Mouse (Mus musculus): ENCODE data around the gene Snd1. TPM values are rescaled to one million over a fixed set of nuclear protein-coding genes. Genes with fewer than 3 reads are reported as not detected.

The Snd1 gene
- polyA plus RNA-seq, 1 experiment from 2014 or later: 113 TPM

- Histone ChIP-seq H3K27ac (ENCODE audit: low read length) (no peak overlapping the region), H3K4me3 (ENCODE audit: low read depth, low read length) (no peak overlapping the region), H3K4me2 (replicated peaks; ENCODE audit: low read depth, low read length) (no peak overlapping the region), H3K27me3 (ENCODE audit: control insufficient read depth, insufficient read depth, low read length) (no peaks in the 10 kb centered on the region), H3K9ac (replicated peaks; ENCODE audit: low read depth, low read length) (no peak overlapping the region), H3K4me1 (ENCODE audit: control insufficient read depth, insufficient read depth, low read length) (no peaks in the 10 kb centered on the region), H3K36me3 (ENCODE audit: control insufficient read depth, insufficient read depth, low read length) (peaks cover 17% of the 10 kb centered on the region), H3K9me3 (ENCODE audit: control insufficient read depth, low read depth, low read length) (no peaks in the 10 kb centered on the region)
- ATAC-seq (ENCODE audit: insufficient number of reproducible peaks, insufficient read depth, low FRiP score, low read depth): no peak
- WGBS: 71% methylated on average over 10 of the region's 10 CpGs
Measured at GRCm38 (mm10) chr6:28537851-28538527, 63.0 kb downstream of the Snd1 start.

- H3K27me3 ChIP-seq (ENCODE audit: control insufficient read depth, insufficient read depth, low read length): no peaks in the 10 kb centered on the region
- peaks cover 20% of the 10 kb centered on the region for H3K36me3 ChIP-seq (ENCODE audit: control insufficient read depth, insufficient read depth, low read length)
- H3K27ac ChIP-seq (ENCODE audit: low read length): no peak overlapping the region
- no peaks in the 10 kb centered on the region for H3K4me1 ChIP-seq (ENCODE audit: control insufficient read depth, insufficient read depth, low read length)
- H3K4me3 ChIP-seq (ENCODE audit: low read depth, low read length): no peak overlapping the region
- no peak for ATAC-seq (ENCODE audit: insufficient number of reproducible peaks, insufficient read depth, low FRiP score, low read depth)
- WGBS: 70% methylated on average over 6 of the region's 6 CpGs
- H3K9me3 ChIP-seq (ENCODE audit: control insufficient read depth, low read depth, low read length): no peaks in the 10 kb centered on the region
- no peak overlapping the region for H3K9ac ChIP-seq (replicated peaks; ENCODE audit: low read depth, low read length)
- no peak overlapping the region for H3K4me2 ChIP-seq (replicated peaks; ENCODE audit: low read depth, low read length)
Measured at GRCm38 (mm10) chr6:28542298-28542701, 67.4 kb downstream of the Snd1 start.

- no peak for ATAC-seq (ENCODE audit: insufficient number of reproducible peaks, insufficient read depth, low FRiP score, low read depth)
- Histone ChIP-seq H3K9me3 (ENCODE audit: control insufficient read depth, low read depth, low read length) (no peaks in the 10 kb centered on the region), H3K9ac (replicated peaks; ENCODE audit: low read depth, low read length) (no peak overlapping the region), H3K36me3 (ENCODE audit: control insufficient read depth, insufficient read depth, low read length) (peaks cover 30% of the 10 kb centered on the region), H3K4me1 (ENCODE audit: control insufficient read depth, insufficient read depth, low read length) (no peaks in the 10 kb centered on the region), H3K27ac (ENCODE audit: low read length) (no peak overlapping the region), H3K4me2 (replicated peaks; ENCODE audit: low read depth, low read length) (no peak overlapping the region), H3K27me3 (ENCODE audit: control insufficient read depth, insufficient read depth, low read length) (no peaks in the 10 kb centered on the region), H3K4me3 (ENCODE audit: low read depth, low read length) (no peak overlapping the region)
- WGBS: 93% methylated on average over 2 of the region's 2 CpGs
Measured at GRCm38 (mm10) chr6:28546943-28547342, 72.0 kb downstream of the Snd1 start.

- no peak for ATAC-seq (ENCODE audit: insufficient number of reproducible peaks, insufficient read depth, low FRiP score, low read depth)
- Histone ChIP-seq H3K27ac (ENCODE audit: low read length) (no peak overlapping the region), H3K4me1 (ENCODE audit: control insufficient read depth, insufficient read depth, low read length) (no peaks in the 10 kb centered on the region)
Measured at GRCm38 (mm10) chr6:28549374-28549773, 74.4 kb downstream of the Snd1 start.

GRCm38 (mm10) chr6:28550255-28551004 lies 75.5 kb downstream of the Snd1 start:
- 77% methylated on average over 7 of the region's 7 CpGs for WGBS

More at GRCm38 (mm10) chr6:28549374-28549773, 74.4 kb downstream of the Snd1 start:
- Histone ChIP-seq H3K9me3 (ENCODE audit: control insufficient read depth, low read depth, low read length) (no peaks in the 10 kb centered on the region), H3K4me2 (replicated peaks; ENCODE audit: low read depth, low read length) (no peak overlapping the region), H3K9ac (replicated peaks; ENCODE audit: low read depth, low read length) (no peak overlapping the region), H3K4me3 (ENCODE audit: low read depth, low read length) (no peak overlapping the region), H3K36me3 (ENCODE audit: control insufficient read depth, insufficient read depth, low read length) (peaks cover 30% of the 10 kb centered on the region), H3K27me3 (ENCODE audit: control insufficient read depth, insufficient read depth, low read length) (no peaks in the 10 kb centered on the region)
- 89% methylated on average over 2 of the region's 2 CpGs for WGBS

GRCm38 (mm10) chr6:28554470-28554869 lies 79.5 kb downstream of the Snd1 start:
- no peak overlapping the region for H3K4me2 ChIP-seq (replicated peaks; ENCODE audit: low read depth, low read length)
- no peak overlapping the region for H3K9ac ChIP-seq (replicated peaks; ENCODE audit: low read depth, low read length)
- no peaks in the 10 kb centered on the region for H3K9me3 ChIP-seq (ENCODE audit: control insufficient read depth, low read depth, low read length)
- peaks cover 2% of the 10 kb centered on the region; the same call in 1 of the 2 replicates for H3K36me3 ChIP-seq (ENCODE audit: control insufficient read depth, insufficient read depth, low read length)
- H3K4me3 ChIP-seq (ENCODE audit: low read depth, low read length): no peak overlapping the region
- 100% methylated on average over 1 of the region's 1 CpGs for WGBS
- H3K27me3 ChIP-seq (ENCODE audit: control insufficient read depth, insufficient read depth, low read length): no peaks in the 10 kb centered on the region
- ATAC-seq (ENCODE audit: insufficient number of reproducible peaks, insufficient read depth, low FRiP score, low read depth): no peak
- no peak overlapping the region for H3K27ac ChIP-seq (ENCODE audit: low read length)
- H3K4me1 ChIP-seq (ENCODE audit: control insufficient read depth, insufficient read depth, low read length): no peaks in the 10 kb centered on the region

More at GRCm38 (mm10) chr6:28550255-28551004, 75.5 kb downstream of the Snd1 start:
- Histone ChIP-seq H3K27me3 (ENCODE audit: control insufficient read depth, insufficient read depth, low read length) (no peaks in the 10 kb centered on the region), H3K27ac (ENCODE audit: low read length) (no peak overlapping the region), H3K4me3 (ENCODE audit: low read depth, low read length) (no peak overlapping the region), H3K9me3 (ENCODE audit: control insufficient read depth, low read depth, low read length) (no peaks in the 10 kb centered on the region), H3K4me2 (replicated peaks; ENCODE audit: low read depth, low read length) (no peak overlapping the region), H3K36me3 (ENCODE audit: control insufficient read depth, insufficient read depth, low read length) (peaks cover 28% of the 10 kb centered on the region), H3K9ac (replicated peaks; ENCODE audit: low read depth, low read length) (no peak overlapping the region), H3K4me1 (ENCODE audit: control insufficient read depth, insufficient read depth, low read length) (no peaks in the 10 kb centered on the region)
- ATAC-seq (ENCODE audit: insufficient number of reproducible peaks, insufficient read depth, low FRiP score, low read depth): no peak

GRCm38 (mm10) chr6:28555002-28555401 lies 80.1 kb downstream of the Snd1 start:
- ATAC-seq (ENCODE audit: insufficient number of reproducible peaks, insufficient read depth, low FRiP score, low read depth): no peak
- no peak overlapping the region for H3K27ac ChIP-seq (ENCODE audit: low read length)
- 67% methylated on average over 6 of the region's 6 CpGs for WGBS
- no peaks in the 10 kb centered on the region for H3K27me3 ChIP-seq (ENCODE audit: control insufficient read depth, insufficient read depth, low read length)
- H3K4me1 ChIP-seq (ENCODE audit: control insufficient read depth, insufficient read depth, low read length): no peaks in the 10 kb centered on the region
- no peaks in the 10 kb centered on the region for H3K9me3 ChIP-seq (ENCODE audit: control insufficient read depth, low read depth, low read length)
- no peak overlapping the region for H3K9ac ChIP-seq (replicated peaks; ENCODE audit: low read depth, low read length)
- H3K36me3 ChIP-seq (ENCODE audit: control insufficient read depth, insufficient read depth, low read length): peaks cover 2% of the 10 kb centered on the region; the same call in 1 of the 2 replicates
- no peak overlapping the region for H3K4me2 ChIP-seq (replicated peaks; ENCODE audit: low read depth, low read length)
- H3K4me3 ChIP-seq (ENCODE audit: low read depth, low read length): no peak overlapping the region

GRCm38 (mm10) chr6:28555428-28555827 lies 80.5 kb downstream of the Snd1 start:
- Histone ChIP-seq H3K4me1 (ENCODE audit: control insufficient read depth, insufficient read depth, low read length) (no peaks in the 10 kb centered on the region), H3K27me3 (ENCODE audit: control insufficient read depth, insufficient read depth, low read length) (no peaks in the 10 kb centered on the region), H3K9me3 (ENCODE audit: control insufficient read depth, low read depth, low read length) (no peaks in the 10 kb centered on the region), H3K9ac (replicated peaks; ENCODE audit: low read depth, low read length) (no peak overlapping the region), H3K4me3 (ENCODE audit: low read depth, low read length) (no peak overlapping the region), H3K36me3 (ENCODE audit: control insufficient read depth, insufficient read depth, low read length) (peaks cover 5% of the 10 kb centered on the region; the same call in 1 of the 2 replicates), H3K4me2 (replicated peaks; ENCODE audit: low read depth, low read length) (no peak overlapping the region), H3K27ac (ENCODE audit: low read length) (no peak overlapping the region)
- WGBS: 86% methylated on average over 7 of the region's 7 CpGs
- no peak for ATAC-seq (ENCODE audit: insufficient number of reproducible peaks, insufficient read depth, low FRiP score, low read depth)
